Mouse (Mus musculus) Muller cell, postnatal 12 days (primary cell): ENCODE measurements at regions not wholly inside any gene's neighbourhood (a gene's known extent, or its start where the extent isn't known, plus 50 kb on each side); places are given as distances from the start of the nearest gene placed in this dataset.

Experiments used
- DNase-seq: peaks from one replicate; pipeline ENCODE4 v3.0.0-alpha.2; 2015; ENCODE audit errors: inconsistent ontology term

GRCm38 (mm10) chr3:123918140-123918539 is 227.5 kb upstream of the Ndst3 start:
- DNase-seq, result no peak

GRCm38 (mm10) chr3:123952121-123952520 is 261.5 kb upstream of the Ndst3 start:
- DNase-seq, result no peak

- no peak for DNase-seq
Observed at GRCm38 (mm10) chr3:123967373-123967772, 276.7 kb upstream of the Ndst3 start.

- DNase-seq, result no peak
Observed at GRCm38 (mm10) chr3:123972367-123972766, 281.7 kb upstream of the Ndst3 start.

GRCm38 (mm10) chr3:123973806-123974576 is 283.3 kb upstream of the Ndst3 start:
- no peak for DNase-seq

- DNase-seq, result peak; percentile 14
Observed at GRCm38 (mm10) chr3:123976475-123976874, 285.8 kb upstream of the Ndst3 start.

GRCm38 (mm10) chr3:123977168-123977567 is 286.5 kb upstream of the Ndst3 start:
- DNase-seq, result no peak

- DNase-seq, result no peak
Observed at GRCm38 (mm10) chr3:123983045-123983444, 292.4 kb upstream of the Ndst3 start.

- DNase-seq, result no peak
Observed at GRCm38 (mm10) chr3:123983530-123983929, 292.9 kb upstream of the Ndst3 start.

- DNase-seq, result peak; percentile 15
Observed at GRCm38 (mm10) chr3:123984028-123984427, 293.4 kb upstream of the Ndst3 start.

GRCm38 (mm10) chr3:123999957-124000616 is 309.4 kb upstream of the Ndst3 start:
- no peak for DNase-seq

GRCm38 (mm10) chr3:124000883-124001282 is 310.2 kb upstream of the Ndst3 start:
- DNase-seq, result peak; percentile 58

- DNase-seq, result no peak
Observed at GRCm38 (mm10) chr3:124011685-124012084, 309.0 kb upstream of the Tram1l1 start.

GRCm38 (mm10) chr3:124018618-124019017 is 302.0 kb upstream of the Tram1l1 start:
- no peak for DNase-seq

- no peak for DNase-seq
Observed at GRCm38 (mm10) chr3:124026188-124026587, 294.5 kb upstream of the Tram1l1 start.

- no peak for DNase-seq
Observed at GRCm38 (mm10) chr3:124067061-124067460, 253.6 kb upstream of the Tram1l1 start.

GRCm38 (mm10) chr3:124067538-124067937 is 253.1 kb upstream of the Tram1l1 start:
- DNase-seq, result no peak

- no peak for DNase-seq
Observed at GRCm38 (mm10) chr3:124067971-124068370, 252.7 kb upstream of the Tram1l1 start.

GRCm38 (mm10) chr3:124069182-124069581 is 251.5 kb upstream of the Tram1l1 start:
- no peak for DNase-seq

GRCm38 (mm10) chr3:124075974-124076606 is 244.6 kb upstream of the Tram1l1 start:
- no peak for DNase-seq

- DNase-seq, result no peak
Observed at GRCm38 (mm10) chr3:124092404-124093121, 228.1 kb upstream of the Tram1l1 start.

GRCm38 (mm10) chr3:124113995-124114394 is 206.7 kb upstream of the Tram1l1 start:
- no peak for DNase-seq
